Mouse (Mus musculus): ENCODE data around the gene Rhbdf1.

DNA sequence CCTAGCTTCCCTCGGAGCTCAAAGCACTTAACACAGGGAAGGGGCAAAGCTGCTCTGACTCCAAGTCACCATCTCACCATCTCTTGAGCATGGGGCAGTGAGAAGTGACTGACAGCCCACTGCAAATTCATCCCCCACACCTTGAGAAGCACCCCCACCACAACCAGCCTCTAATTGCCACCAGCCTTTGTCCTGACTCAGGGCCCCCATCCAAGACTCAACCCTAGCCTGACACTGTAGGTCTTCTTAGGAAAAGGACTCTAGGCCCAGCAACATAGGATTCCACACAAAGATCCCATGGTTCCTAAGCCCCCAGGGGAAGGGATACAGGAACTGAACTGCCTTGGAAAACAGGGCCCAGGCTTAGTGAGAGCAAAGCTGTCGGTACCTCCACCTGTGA, 14.0 kb upstream of the Rhbdf1 start:
- TF ChIP-seq CTCF (IDR thresholded peaks at IDR 0.05; ENCODE audit: borderline replicate concordance, extremely low read depth, insufficient read depth, insufficient read length) = no peak
- TF ChIP-seq POLR2A (IDR thresholded peaks at IDR 0.05; ENCODE audit: borderline replicate concordance, extremely low read depth, insufficient read depth, insufficient read length, poor library complexity, severe bottlenecking) = no peak

Measured in brain, embryonic 14.5 days (tissue).